Mouse (Mus musculus) T-helper 2 cell (primary cell): ENCODE data around the gene H2afy.

Source experiments
- in situ Hi-C: fragments of 300-600 bp; cut with MboI, MseI; formaldehyde crosslinking; loops from one replicate; pipeline ENCODE4 v1.15.1; 2025; ENCODE audit warnings: high pct_unique_total_duplicates

Gene H2afy

DNA sequence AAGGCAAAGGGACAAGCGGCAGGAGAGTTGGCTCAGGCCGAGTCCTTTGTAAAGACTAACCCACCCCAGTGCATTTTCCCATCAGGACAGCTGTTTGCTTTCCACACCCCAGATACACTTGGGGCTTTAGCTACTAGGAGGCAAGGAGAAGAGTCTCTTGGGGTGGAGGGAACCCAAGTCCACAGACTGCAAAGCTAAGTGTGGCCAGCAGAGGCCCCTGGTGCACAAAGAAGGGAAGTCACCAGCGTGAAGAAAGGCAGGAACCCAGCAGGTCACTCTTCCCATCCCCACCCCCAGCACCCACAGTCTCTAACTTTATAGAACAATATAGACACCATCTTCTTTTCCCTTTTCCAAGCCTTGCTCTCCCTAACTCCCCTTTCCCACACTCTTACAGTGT is 9.4 kb upstream of the H2afy start:
- in situ Hi-C loops, result no loop called here

DNA sequence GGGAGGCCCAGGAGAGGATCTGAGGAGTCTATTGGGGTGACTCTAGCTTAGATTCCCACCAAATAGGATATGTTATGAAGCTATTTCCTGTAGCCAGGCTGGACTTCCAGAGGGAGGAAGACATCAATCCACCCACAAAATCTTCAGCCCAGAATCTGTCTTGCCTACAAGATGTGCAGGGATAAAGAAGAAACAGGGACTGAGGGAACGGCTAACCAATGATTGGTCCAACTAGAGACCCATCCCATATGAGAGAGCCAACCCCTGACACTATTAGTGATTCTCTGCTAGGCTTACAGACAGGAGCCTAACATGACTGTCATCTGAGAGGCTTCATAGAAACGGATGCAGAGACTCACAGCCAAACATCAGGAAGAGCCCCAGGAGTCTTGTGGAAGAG is 7.9 kb upstream of the H2afy start:
- in situ Hi-C loops, result no loop called here

DNA sequence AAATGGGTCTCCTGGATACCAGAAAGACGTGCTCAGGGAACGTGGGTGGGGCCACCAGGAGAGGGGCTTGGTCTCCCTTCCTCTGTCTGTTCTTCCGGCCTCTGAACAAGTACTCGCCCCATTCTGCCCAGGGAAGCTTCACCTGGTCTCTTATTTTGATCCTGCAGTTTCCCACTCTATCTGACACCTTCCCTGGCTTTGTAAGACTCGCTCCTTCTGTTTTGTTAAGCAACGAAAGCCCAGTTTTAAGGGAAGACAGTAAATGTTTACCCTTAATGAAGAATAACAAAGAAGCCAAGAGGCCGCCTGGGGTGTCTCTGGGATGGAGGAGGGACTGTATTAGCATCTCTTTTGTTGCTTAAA is 7.0 kb upstream of the H2afy start:
- in situ Hi-C loops, result no loop called here

DNA sequence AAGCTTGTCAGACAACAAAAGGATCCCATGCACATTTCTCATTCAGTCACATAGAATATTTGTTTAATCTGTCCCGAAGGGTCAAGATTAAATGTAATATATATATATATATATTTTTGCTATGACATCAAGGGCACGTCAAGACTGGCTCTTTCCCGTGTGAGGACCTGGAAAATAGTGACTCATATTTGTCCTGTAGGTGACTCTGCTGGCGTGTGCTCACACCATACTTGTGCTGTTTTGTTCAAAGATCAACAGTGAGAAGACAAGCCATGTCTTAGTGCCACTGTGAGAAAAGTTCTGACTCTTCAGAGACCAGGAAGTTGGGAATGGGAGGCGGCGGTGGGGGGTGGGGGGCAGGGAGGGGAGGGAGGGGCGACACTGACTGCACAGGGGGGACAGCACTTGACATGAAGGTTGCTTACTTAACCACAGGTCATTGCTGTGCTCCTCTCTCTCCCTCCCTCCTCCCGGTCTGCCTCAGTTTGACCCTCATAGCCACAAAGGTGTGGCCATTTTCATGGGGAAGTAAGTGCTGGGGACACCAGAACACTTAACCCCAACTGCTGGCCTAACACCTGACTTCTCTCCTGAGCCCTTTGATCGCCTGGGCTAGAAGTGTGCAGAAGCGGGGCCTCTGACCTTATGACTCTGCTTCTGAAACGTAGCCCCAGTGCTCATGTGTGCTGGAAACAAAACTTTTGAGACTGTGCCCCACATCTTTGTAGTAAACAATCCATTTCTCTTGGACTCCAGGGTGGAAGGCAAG is 6.4 kb upstream of the H2afy start:
- in situ Hi-C loops, result no loop called here

DNA sequence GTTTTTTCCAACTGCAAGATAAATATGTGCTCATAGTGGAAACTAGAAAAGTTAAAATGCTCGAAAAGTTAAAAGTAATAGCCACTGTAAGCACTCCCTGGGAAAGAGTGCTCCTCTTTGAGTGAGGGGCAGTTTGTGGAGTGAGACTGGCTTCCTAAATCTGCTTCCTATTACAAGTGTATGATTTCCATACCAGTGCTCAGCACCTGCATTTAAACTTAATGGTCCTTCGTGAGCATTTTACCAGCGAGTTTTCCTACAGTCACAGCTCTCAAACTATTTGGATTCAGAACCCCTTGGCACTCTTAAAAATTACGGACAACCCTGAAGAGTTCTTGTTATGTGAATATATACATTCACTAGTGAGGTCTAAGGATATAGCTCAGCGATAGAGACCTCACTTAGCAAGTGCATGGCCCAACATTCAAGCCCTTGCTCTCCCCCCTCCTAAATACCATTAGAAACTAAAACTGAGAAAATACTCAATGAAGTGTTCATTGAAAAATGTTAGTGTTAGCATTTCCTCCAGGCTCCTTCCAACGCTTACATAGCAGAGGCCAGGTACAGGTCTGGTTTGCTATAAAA is 3.1 kb upstream of the H2afy start:
- in situ Hi-C loops, result no loop called here

DNA sequence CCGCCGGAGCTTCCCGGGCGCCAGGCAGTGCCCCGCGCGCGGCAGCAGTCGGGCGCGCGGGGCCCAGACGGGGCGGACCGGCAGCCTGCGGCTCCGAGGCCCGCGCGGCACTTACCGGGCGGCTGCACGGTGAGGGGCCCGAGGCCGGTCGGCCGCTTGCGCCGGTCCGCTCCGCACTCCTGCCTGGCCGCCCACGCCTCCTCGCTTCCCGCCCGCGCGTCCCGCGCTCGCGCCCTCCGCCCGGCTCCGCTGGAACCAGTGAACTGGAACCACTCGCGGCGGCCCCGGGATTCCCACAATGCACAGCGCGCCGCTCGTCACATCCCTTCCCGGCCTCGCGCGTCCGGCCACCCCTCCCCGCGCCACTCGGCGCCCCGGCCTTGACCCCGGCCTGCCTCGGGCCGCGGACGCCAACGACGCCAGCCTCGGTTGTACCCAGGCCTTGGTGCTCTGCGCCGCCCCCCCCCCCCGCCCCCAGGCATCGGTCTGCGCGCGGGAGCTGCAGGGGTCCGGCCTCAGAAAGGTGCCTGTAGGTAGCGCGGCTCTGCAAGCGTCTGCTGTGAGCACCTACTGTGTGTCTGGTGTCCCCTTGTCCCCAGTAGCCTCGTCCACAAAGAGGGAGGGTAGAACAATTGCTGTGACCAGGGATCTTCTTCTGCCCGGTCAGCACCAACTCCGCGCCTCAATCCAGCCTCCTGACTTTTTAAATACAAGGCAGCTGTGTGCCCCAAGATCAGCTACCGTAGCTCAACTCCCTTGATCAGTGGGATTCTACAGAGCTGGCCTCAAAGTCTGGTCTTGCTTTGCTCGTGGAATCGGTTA is 719 bp downstream of the H2afy start:
- in situ Hi-C loops, result no loop called here

DNA sequence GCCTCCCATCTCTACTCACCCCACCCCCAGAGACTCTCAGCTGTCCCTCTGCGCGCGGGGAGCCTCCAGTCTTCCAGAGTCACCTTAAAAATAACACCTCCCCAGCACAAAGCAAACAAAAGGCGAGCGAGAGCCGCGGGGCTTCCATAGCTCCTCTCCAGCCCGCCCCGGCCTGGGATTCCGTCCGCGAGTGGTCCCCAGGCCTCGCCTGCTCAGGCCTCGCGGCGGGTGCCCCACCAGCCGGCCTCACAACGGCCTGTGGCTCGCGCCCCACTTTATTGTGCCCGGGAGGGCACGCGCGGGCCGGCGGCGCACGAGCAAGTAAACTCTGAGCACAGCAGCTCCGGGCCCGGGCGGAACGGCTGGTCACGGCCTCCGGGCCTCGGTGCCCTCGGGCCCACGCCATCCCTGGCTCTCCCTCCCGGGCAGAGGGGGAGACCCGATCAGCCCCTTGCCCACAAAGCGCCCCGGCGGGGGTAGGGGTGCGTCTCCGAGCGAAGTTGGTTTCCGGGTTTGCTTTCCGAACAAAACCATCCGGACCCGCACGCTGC is 1.5 kb downstream of the H2afy start:
- in situ Hi-C loops, result no loop called here

DNA sequence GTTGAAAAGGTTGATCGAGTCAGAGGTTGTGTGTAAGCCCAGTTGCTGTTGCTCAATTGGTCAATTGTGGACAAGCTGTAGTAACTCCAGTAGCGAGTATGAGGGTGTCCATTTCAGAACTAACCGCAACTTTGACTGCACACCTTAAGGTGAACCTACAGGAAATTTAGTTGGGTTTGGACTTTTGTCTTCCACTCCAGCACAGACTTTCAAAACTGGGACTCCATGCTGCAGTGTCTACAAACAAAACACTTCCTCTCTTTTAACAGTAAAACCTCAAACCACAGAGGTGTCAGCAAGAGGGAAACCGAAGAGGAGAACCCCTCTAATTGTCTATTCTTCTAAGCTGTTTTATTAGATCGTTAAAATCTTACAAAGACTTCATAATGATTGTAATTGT is 2.1 kb downstream of the H2afy start:
- in situ Hi-C loops, result no loop called here

DNA sequence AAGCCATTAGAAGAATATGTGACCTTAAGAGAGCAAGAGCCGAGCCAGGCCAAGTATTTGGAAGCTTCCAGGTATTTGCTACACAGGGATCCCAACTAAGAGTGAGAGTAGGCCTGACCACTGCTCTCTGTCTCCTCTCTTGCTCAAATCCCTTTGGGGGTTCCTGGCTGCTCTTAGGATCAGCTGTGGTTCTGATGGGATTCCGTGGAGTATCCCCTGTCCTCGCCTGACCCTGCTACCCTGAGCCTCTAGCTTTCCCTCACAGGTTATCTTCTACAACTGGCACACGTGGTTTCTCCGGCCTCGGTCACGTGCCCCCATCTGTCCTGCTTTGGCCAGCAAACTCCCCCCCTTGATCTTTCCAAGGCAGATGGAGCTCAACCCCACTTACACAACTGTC is 3.2 kb downstream of the H2afy start:
- in situ Hi-C loops, result no loop called here

DNA sequence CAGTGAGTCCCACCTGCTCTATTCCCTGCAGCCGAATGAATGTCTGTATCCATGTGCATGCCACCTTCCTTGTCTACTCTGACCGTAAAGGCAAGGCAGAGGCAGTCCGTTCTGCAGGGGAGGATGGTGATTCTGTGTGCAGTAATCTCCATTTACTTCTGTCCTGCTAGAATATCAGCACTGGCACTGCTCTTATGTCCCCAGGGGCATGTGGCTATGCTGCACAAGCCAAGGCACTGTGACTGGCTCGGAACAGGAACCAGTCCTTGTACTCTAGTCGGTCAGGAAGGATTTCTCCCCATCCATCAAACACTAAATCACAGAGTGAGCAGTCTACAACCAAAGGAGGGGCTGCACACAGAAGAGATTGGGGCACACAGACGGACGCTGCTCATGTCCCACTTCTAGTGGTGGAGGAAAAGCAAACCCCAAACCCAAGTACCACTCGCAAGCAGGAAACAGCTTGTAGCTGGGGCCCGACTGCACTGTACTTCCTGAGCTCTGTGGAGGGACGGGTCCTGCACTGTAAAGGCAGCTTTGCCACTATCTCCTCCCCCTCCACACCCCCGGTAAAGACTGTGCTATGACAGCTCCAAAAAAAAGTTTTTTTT is 3.7 kb downstream of the H2afy start:
- in situ Hi-C loops, result no loop called here

DNA sequence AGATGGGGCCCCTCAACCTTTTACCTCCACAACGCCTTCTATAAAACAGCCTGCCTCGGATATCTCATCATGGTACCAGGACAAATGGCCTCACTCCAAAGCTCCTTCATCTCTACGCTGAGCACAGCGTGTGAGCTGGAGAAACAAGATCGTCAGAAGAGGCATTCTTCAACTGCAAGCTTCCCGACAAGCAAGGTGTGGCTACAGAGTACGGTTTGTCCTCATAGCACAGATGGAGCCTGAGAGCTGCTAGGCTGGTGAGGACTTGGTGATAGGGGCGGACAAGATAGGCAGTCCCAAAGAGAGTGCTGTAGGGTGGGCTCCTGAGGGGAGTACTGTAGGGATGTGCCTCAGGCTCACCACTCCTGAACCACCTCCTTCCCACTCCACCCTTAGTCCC is 5.6 kb downstream of the H2afy start:
- in situ Hi-C loops, result no loop called here

DNA sequence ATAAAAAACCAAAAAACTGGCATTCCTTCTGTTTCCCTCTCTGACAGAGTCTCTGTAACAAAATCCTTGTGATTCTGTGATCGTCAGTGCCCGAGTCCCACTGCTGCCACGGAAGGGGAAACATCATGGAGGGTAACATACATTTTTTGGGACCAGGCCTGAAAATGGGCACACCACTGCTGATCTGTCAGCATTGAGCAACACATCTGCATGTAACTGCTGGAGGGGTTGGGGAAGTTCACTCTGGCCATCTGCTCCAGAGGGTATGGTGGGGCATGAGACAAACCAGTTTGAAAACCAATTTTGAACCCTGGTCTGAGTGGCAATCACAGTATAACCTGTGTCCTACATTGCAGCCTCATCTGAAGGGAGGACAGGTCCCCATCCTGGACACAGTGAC is 6.6 kb downstream of the H2afy start:
- in situ Hi-C loops, result no loop called here

DNA sequence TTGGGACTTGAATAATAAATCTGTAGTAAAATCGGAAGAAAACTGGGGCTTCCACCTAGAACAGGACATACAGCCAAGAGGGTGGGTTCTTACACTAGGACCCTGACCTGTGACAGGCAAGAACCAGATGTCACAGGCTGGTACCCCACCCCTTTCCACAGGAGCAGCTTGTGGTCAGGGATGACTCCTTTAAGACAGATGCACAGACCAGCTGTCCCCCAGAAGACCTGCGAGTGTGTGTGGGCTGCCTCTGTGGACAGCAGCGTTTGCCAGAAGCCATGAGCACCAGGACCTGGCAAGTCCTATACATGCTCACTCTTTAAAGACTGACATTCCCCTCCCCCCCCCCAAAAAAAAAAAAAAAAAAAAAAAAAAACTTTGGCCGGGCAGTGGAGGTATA is 7.1 kb downstream of the H2afy start:
- in situ Hi-C loops, result no loop called here

DNA sequence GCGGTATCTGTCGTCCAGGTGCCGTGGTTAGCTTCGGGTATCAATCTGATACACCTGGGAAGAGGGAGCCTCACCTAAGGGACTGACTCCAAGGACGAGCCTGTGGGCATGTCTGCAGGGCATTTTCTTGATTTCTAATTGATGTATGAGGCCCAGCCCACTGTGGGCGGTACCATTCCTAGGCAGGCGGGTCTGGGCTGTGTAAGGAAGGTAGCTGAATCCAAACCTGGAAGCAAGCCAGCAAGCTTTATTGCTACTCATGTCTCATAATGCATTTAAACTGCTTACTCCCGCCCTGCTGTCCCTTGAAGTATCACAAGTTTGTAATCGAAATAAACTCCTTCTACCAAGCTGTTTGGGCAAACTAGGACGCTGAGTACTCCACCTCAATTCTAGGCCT is 10.5 kb downstream of the H2afy start:
- in situ Hi-C loops, result no loop called here

DNA sequence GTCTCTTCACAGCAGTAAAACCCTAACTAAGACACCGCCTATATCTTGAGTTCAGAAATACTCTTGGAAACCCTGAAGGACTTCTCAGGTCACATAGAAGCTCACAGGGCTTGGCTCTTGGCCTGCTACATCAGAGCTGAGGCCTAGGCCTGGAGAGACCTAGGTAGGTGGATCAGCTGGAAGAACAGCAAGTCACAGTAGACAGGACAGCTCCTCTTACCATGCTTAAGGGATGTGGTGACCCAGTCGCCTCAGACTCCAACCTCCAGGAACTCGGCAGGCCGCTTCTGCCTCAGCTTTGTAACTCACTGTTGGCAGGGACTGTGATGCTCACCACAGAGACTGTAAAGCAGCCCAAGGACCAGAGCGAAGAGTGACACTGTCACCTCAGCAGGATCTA is 13.1 kb downstream of the H2afy start:
- in situ Hi-C loops, result no loop called here

DNA sequence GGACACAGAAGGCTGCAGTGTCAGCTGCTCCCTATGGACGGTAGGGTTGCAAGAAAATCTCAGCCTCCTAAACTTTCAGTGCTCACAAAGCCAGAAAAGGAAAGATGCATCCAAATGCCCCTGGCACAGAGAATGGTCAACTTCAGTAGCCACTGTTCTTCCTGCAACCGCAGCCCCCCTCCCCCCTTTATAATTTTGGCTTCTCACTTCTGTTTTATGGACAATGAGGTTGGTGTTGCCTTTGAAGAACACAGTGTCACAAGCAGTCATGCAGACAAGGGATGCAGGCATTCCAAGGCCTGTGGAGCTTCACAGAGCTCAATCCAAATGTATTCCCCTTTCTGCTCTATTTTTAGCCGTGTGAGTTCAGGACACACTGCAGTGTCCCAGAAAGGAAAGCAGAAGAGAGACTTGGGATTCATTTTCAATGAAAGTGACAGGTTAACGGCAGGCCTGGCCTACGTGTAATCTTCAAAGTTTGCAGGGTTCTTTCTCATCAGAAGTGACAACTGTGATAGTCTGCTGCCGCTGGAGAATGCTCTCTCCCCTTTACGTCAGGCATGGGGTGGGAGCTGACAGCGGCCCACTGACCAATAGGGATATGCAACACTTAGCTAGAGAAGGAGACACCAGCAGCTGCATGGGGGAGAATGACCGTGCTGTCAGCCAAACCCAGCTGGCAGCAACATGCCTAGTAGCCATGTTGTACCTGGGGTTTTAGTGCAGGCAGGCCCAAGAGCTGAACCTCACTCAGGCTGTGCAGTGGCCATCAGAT is 18.0 kb downstream of the H2afy start:
- in situ Hi-C loops, result no loop called here

DNA sequence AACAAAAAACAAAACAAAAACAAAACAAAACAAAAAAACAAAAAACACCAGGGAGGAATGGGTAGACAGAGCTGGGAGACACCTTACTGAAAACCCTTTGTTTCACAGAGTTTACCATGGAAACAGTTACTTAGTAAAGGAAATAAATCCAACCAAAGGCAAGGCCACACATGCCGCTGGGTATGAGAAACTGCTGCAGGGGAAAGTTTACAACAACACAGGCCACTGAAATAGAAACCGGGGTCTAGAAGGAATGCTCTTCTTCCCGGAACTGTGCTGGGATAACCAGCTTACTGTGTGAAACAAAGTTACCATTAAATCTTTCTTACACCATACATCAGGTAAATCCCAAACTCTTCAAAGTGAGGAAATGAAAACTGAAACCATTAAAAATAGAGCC is 20.3 kb downstream of the H2afy start:
- in situ Hi-C loops, result no loop called here

DNA sequence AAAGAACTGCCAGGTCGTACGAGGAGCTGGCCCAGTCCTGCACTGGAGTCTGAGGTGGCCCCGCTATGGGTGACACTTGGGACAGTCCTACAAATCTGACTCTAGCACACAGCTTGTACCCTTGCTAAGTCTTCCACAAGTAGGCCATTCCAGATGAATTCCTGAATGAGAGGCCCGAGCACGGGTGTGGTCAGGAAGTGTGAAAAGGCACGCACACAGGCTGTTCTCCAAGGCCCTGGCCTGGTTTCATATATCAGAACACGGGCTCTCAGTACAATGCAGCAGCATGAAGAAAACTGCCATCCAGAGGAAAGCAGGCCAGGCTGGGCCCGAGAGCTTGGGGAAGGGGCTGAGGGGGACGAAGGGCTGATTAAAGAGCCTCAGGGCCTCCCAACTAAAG is 20.8 kb downstream of the H2afy start:
- in situ Hi-C loops, result no loop called here

DNA sequence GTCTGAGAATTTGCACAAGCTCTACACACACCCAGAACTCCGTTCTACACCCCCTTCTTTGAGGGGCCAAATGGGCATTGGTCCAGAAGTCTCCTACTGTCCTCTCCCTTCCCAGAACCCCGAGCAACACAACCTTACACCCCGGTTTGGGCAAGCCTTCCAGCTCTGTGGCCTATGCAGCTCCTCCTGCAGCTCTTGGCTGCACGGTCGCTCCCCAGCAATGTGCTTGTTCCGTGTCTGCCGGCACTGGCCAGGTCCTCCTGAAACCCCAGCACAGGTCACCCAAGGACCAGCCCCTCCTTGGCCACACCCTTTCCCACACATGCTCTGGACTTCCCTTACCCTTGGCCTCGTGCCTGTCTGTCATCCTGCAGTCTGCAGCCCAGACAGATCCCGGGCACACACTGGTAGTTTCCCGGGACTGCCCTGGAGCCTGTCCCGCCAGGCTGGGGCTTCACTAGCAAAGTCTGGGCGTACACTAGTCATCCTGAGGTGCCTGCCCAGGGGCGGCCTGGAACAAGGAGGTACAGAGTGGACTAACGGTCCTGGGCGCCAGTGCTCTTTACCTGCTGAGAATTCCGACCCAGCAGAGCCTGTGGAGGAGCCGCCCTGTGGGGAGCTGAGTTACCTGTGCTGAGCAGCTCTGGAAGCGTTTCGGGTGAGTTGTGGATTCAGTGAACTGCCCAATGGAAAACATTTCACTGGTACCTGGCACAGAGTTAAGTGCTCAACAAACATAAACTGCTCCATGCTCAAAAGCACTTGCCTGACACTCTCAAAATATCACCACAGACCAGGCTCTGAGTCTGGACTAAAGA is 22.5 kb downstream of the H2afy start:
- in situ Hi-C loops, result no loop called here

DNA sequence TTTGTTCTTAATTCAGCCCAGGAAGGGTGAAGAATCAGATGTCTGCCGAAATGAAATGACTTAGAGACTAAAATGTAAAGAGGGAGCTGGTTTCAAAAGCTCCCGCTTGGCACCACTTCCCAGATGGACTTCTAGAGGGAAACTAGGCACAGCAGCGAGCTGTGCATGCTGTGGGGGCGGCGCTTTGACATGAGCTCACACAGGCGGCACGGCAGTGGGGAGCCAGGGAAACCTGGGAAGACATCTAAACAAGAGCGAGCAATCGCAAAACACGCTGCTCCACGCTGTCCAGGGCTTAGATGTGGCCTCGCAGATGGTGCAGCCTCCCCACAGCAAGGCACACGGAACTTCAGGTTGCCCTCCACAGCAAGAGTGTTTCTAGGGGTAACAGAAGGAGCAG is 23.2 kb downstream of the H2afy start:
- in situ Hi-C loops, result no loop called here

DNA sequence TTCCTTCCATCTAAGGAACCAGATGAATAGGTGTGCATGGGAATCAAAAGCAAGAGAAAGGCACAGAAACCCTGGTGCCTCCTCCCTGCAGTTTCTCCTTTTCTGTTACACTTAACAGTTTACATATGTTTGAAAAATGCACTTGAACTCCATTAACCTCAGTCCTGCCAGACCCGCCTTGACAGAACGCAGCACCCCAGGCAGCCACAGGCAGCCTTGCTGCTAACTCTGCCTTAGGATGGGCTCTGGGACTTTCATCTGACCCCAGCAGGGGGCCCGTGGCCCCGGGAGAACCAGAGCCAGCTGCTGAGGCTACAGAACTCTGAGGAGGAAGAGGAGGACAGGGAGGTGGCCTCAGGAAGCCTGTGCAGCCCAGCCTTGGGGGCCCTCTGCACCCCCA is 23.7 kb downstream of the H2afy start:
- in situ Hi-C loops, result no loop called here
